Mouse (Mus musculus): ENCODE measurements around the gene Ccdc69. TPM values are rescaled to one million over a fixed set of nuclear protein-coding genes. Genes with fewer than 3 reads are reported as not detected.

Gene Ccdc69
- polyA plus RNA-seq, 1 experiment, result 0.73 TPM

GRCm38 (mm10) chr11:55027204-55027855, 50.6 kb downstream of the Ccdc69 start:
- Histone ChIP-seq H3K4me3 (replicated peaks) (no peak overlapping the region), H3K27me3 (replicated peaks) (peaks cover 78% of the 10 kb centered on the region), H3K36me3 (replicated peaks; ENCODE audit: low read length) (no peaks in the 10 kb centered on the region), H3K9me3 (no peaks in the 10 kb centered on the region), H3K4me1 (peaks cover 43% of the 10 kb centered on the region)
- TF ChIP-seq GATA1 (IDR thresholded peaks at IDR 0.05; ENCODE audit: borderline replicate concordance, low read length) (no peak), FLI1 (IDR thresholded peaks at IDR 0.05; ENCODE audit: low read length) (no peak)

GRCm38 (mm10) chr11:55025896-55026295, 52.0 kb downstream of the Ccdc69 start:
- no peaks in the 10 kb centered on the region for H3K9me3 ChIP-seq
- no peak overlapping the region for H3K4me3 ChIP-seq (replicated peaks)
- peaks cover 79% of the 10 kb centered on the region for H3K27me3 ChIP-seq (replicated peaks)
- no peak for TF ChIP-seq GATA1 (IDR thresholded peaks at IDR 0.05; ENCODE audit: borderline replicate concordance, low read length)
- TF ChIP-seq FLI1 (IDR thresholded peaks at IDR 0.05; ENCODE audit: low read length), result no peak
- no peaks in the 10 kb centered on the region for H3K36me3 ChIP-seq (replicated peaks; ENCODE audit: low read length)
- peaks cover 37% of the 10 kb centered on the region for H3K4me1 ChIP-seq

GRCm38 (mm10) chr11:55023583-55023982, 54.3 kb downstream of the Ccdc69 start:
- Histone ChIP-seq H3K4me3 (replicated peaks) (peak overlapping the region; percentile 69), H3K9me3 (no peaks in the 10 kb centered on the region), H3K27me3 (replicated peaks) (peaks cover 83% of the 10 kb centered on the region), H3K4me1 (peaks cover 45% of the 10 kb centered on the region), H3K36me3 (replicated peaks; ENCODE audit: low read length) (no peaks in the 10 kb centered on the region)
- TF ChIP-seq FLI1 (IDR thresholded peaks at IDR 0.05; ENCODE audit: low read length) (no peak), GATA1 (IDR thresholded peaks at IDR 0.05; ENCODE audit: borderline replicate concordance, low read length) (no peak)

- peak overlapping the region; percentile 69 for H3K4me3 ChIP-seq (replicated peaks)
- H3K27me3 ChIP-seq (replicated peaks), result peaks cover 83% of the 10 kb centered on the region
- no peaks in the 10 kb centered on the region for H3K36me3 ChIP-seq (replicated peaks; ENCODE audit: low read length)
- peaks cover 46% of the 10 kb centered on the region for H3K4me1 ChIP-seq
- no peaks in the 10 kb centered on the region for H3K9me3 ChIP-seq
- TF ChIP-seq GATA1 (IDR thresholded peaks at IDR 0.05; ENCODE audit: borderline replicate concordance, low read length) (no peak), FLI1 (IDR thresholded peaks at IDR 0.05; ENCODE audit: low read length) (no peak)
These were observed 54.8 kb downstream of the Ccdc69 start for GRCm38 (mm10) chr11:55023049-55023564.

GRCm38 (mm10) chr11:55022508-55022907, 55.4 kb downstream of the Ccdc69 start:
- Histone ChIP-seq H3K27me3 (replicated peaks) (peaks cover 82% of the 10 kb centered on the region), H3K4me1 (peaks cover 52% of the 10 kb centered on the region), H3K9me3 (no peaks in the 10 kb centered on the region), H3K4me3 (replicated peaks) (peak overlapping the region; percentile 31), H3K36me3 (replicated peaks; ENCODE audit: low read length) (no peaks in the 10 kb centered on the region)
- TF ChIP-seq GATA1 (IDR thresholded peaks at IDR 0.05; ENCODE audit: borderline replicate concordance, low read length) (no peak), FLI1 (IDR thresholded peaks at IDR 0.05; ENCODE audit: low read length) (no peak)

GRCm38 (mm10) chr11:55021859-55022258, 56.1 kb downstream of the Ccdc69 start:
- Histone ChIP-seq H3K36me3 (replicated peaks; ENCODE audit: low read length) (no peaks in the 10 kb centered on the region), H3K4me3 (replicated peaks) (no peak overlapping the region), H3K4me1 (peaks cover 52% of the 10 kb centered on the region), H3K9me3 (no peaks in the 10 kb centered on the region), H3K27me3 (replicated peaks) (peaks cover 84% of the 10 kb centered on the region)
- no peak for TF ChIP-seq FLI1 (IDR thresholded peaks at IDR 0.05; ENCODE audit: low read length)
- TF ChIP-seq GATA1 (IDR thresholded peaks at IDR 0.05; ENCODE audit: borderline replicate concordance, low read length), result no peak

- Histone ChIP-seq H3K9me3 (no peaks in the 10 kb centered on the region), H3K27me3 (replicated peaks) (peaks cover 84% of the 10 kb centered on the region), H3K4me1 (peaks cover 50% of the 10 kb centered on the region), H3K4me3 (replicated peaks) (no peak overlapping the region), H3K36me3 (replicated peaks; ENCODE audit: low read length) (no peaks in the 10 kb centered on the region)
- TF ChIP-seq FLI1 (IDR thresholded peaks at IDR 0.05; ENCODE audit: low read length) (no peak), GATA1 (IDR thresholded peaks at IDR 0.05; ENCODE audit: borderline replicate concordance, low read length) (no peak)
These were observed 56.5 kb downstream of the Ccdc69 start for GRCm38 (mm10) chr11:55021458-55021857.

GRCm38 (mm10) chr11:55019711-55020110, 58.2 kb downstream of the Ccdc69 start:
- H3K4me1 ChIP-seq, result peaks cover 50% of the 10 kb centered on the region

GRCm38 (mm10) chr11:55018034-55018433, 59.9 kb downstream of the Ccdc69 start:
- H3K27me3 ChIP-seq (replicated peaks), result peaks cover 86% of the 10 kb centered on the region
- H3K9me3 ChIP-seq, result no peaks in the 10 kb centered on the region
- no peaks in the 10 kb centered on the region for H3K36me3 ChIP-seq (replicated peaks; ENCODE audit: low read length)
- H3K4me1 ChIP-seq, result peaks cover 35% of the 10 kb centered on the region
- H3K4me3 ChIP-seq (replicated peaks), result no peak overlapping the region
- TF ChIP-seq GATA1 (IDR thresholded peaks at IDR 0.05; ENCODE audit: borderline replicate concordance, low read length), result no peak
- TF ChIP-seq FLI1 (IDR thresholded peaks at IDR 0.05; ENCODE audit: low read length), result no peak

More at GRCm38 (mm10) chr11:55019711-55020110, 58.2 kb downstream of the Ccdc69 start:
- Histone ChIP-seq H3K9me3 (no peaks in the 10 kb centered on the region), H3K36me3 (replicated peaks; ENCODE audit: low read length) (no peaks in the 10 kb centered on the region), H3K27me3 (replicated peaks) (peaks cover 91% of the 10 kb centered on the region), H3K4me3 (replicated peaks) (no peak overlapping the region)
- no peak for TF ChIP-seq GATA1 (IDR thresholded peaks at IDR 0.05; ENCODE audit: borderline replicate concordance, low read length)
- no peak for TF ChIP-seq FLI1 (IDR thresholded peaks at IDR 0.05; ENCODE audit: low read length)

- no peaks in the 10 kb centered on the region for H3K36me3 ChIP-seq (replicated peaks; ENCODE audit: low read length)
- H3K9me3 ChIP-seq, result no peaks in the 10 kb centered on the region
- TF ChIP-seq FLI1 (IDR thresholded peaks at IDR 0.05; ENCODE audit: low read length) (no peak), GATA1 (IDR thresholded peaks at IDR 0.05; ENCODE audit: borderline replicate concordance, low read length) (no peak)
- H3K27me3 ChIP-seq (replicated peaks), result peaks cover 79% of the 10 kb centered on the region
- H3K4me1 ChIP-seq, result peaks cover 26% of the 10 kb centered on the region
- H3K4me3 ChIP-seq (replicated peaks), result no peak overlapping the region
These were observed 60.7 kb downstream of the Ccdc69 start for GRCm38 (mm10) chr11:55017201-55017600.

Data from megakaryocyte, embryonic 14.5 days (primary cell).